Mouse (Mus musculus) bone marrow macrophage, adult 2 months (primary cell): ENCODE measurements around the gene Sbk3. TPM values are rescaled to one million over a fixed set of nuclear protein-coding genes. Genes with fewer than 3 reads are reported as not detected.

Experiments used
- H3K27ac ChIP-seq: 2 replicates; pipeline ENCODE4 v1.5.1; 2012; ENCODE audit warnings: low read depth, low read length; ENCODE audit not compliant: insufficient read depth
- H3K4me1 ChIP-seq: 2 replicates; pipeline ENCODE4 v1.6.1; 2012; ENCODE audit warnings: low read length; ENCODE audit not compliant: control insufficient read depth, insufficient read depth
- H3K4me3 ChIP-seq: 2 replicates; pipeline ENCODE4 v1.5.1; 2012; ENCODE audit warnings: mild to moderate bottlenecking, low read length, moderate library complexity; ENCODE audit not compliant: insufficient read depth
- CTCF ChIP-seq: IDR thresholded peaks from 2 replicates; pipeline ENCODE4 v1.5.1; 2012; ENCODE audit warnings: low read depth, mild to moderate bottlenecking, low read length, moderate library complexity
- POLR2A ChIP-seq: IDR thresholded peaks from 2 replicates; pipeline ENCODE4 v1.6.1; 2012; ENCODE audit warnings: mild to moderate bottlenecking, low read depth, low read length, borderline replicate concordance
- polyA plus RNA-seq: library from polyadenylated mRNA; stranded (reverse); fragments of >200 nt; gene quantifications from 2 replicates; pipeline ENCODE4 v1.2.4, GENCODE M21; 2012; ENCODE audit not compliant: missing spikeins, insufficient read depth, insufficient read length

Gene Sbk3
- polyA plus RNA-seq, 1 experiment, result not detected

- H3K4me3 ChIP-seq, result no peak overlapping the region
- H3K27ac ChIP-seq, result no peak overlapping the region
- TF ChIP-seq CTCF, result no peak
- no peak for TF ChIP-seq POLR2A
- H3K4me1 ChIP-seq, result no peaks in the 10 kb centered on the region
These were observed 33.6 kb downstream of the Sbk3 start for GRCm38 (mm10) chr7:4937392-4937791.

GRCm38 (mm10) chr7:4936832-4937231 is 34.1 kb downstream of the Sbk3 start:
- no peak overlapping the region for H3K4me3 ChIP-seq
- no peak for TF ChIP-seq CTCF
- no peak for TF ChIP-seq POLR2A

GRCm38 (mm10) chr7:4934160-4934914 is 36.6 kb downstream of the Sbk3 start:
- TF ChIP-seq POLR2A, result no peak
- TF ChIP-seq CTCF, result no peak

More at GRCm38 (mm10) chr7:4936832-4937231, 34.1 kb downstream of the Sbk3 start:
- Histone ChIP-seq H3K4me1 (no peaks in the 10 kb centered on the region), H3K27ac (no peak overlapping the region)

GRCm38 (mm10) chr7:4933103-4933502 is 37.9 kb downstream of the Sbk3 start:
- Histone ChIP-seq H3K4me3 (no peak overlapping the region), H3K27ac (no peak overlapping the region), H3K4me1 (no peaks in the 10 kb centered on the region)
- TF ChIP-seq POLR2A, result no peak
- TF ChIP-seq CTCF, result no peak

More at GRCm38 (mm10) chr7:4934160-4934914, 36.6 kb downstream of the Sbk3 start:
- H3K4me1 ChIP-seq, result no peaks in the 10 kb centered on the region
- H3K27ac ChIP-seq, result no peak overlapping the region
- no peak overlapping the region for H3K4me3 ChIP-seq

GRCm38 (mm10) chr7:4928323-4928722 is 42.6 kb downstream of the Sbk3 start:
- H3K27ac ChIP-seq, result no peak overlapping the region
- peaks cover 16% of the 10 kb centered on the region for H3K4me1 ChIP-seq
- H3K4me3 ChIP-seq, result no peak overlapping the region
- TF ChIP-seq POLR2A, result no peak
- TF ChIP-seq CTCF, result no peak

GRCm38 (mm10) chr7:4927711-4928110 is 43.3 kb downstream of the Sbk3 start:
- TF ChIP-seq CTCF (no peak), POLR2A (no peak)
- Histone ChIP-seq H3K4me3 (no peak overlapping the region), H3K27ac (no peak overlapping the region), H3K4me1 (peaks cover 16% of the 10 kb centered on the region)

GRCm38 (mm10) chr7:4926849-4927248 is 44.1 kb downstream of the Sbk3 start:
- no peak for TF ChIP-seq POLR2A
- no peak for TF ChIP-seq CTCF
- H3K4me1 ChIP-seq, result peaks cover 19% of the 10 kb centered on the region

GRCm38 (mm10) chr7:4925441-4926381 is 45.3 kb downstream of the Sbk3 start, which contains the start of gene Ssc5d:
Ssc5d (plus strand) TSS chr7:4925785.
- TF ChIP-seq POLR2A (no peak), CTCF (no peak)
- H3K4me1 ChIP-seq, result peaks cover 27% of the 10 kb centered on the region
- peak within 1 kb of the TSS; percentile 82 for H3K27ac ChIP-seq
- peak within 1 kb of the TSS; percentile 33 for H3K4me3 ChIP-seq

More at GRCm38 (mm10) chr7:4926849-4927248, 44.1 kb downstream of the Sbk3 start:
- Histone ChIP-seq H3K27ac (no peak overlapping the region), H3K4me3 (no peak overlapping the region)

GRCm38 (mm10) chr7:4924891-4925301 is 46.1 kb downstream of the Sbk3 start:
- no peak for TF ChIP-seq CTCF
- TF ChIP-seq POLR2A, result no peak
- peak overlapping the region; percentile 33 for H3K4me3 ChIP-seq
- H3K4me1 ChIP-seq, result peaks cover 27% of the 10 kb centered on the region
- H3K27ac ChIP-seq, result peak overlapping the region; percentile 82

- peaks cover 27% of the 10 kb centered on the region for H3K4me1 ChIP-seq
- peak overlapping the region; percentile 15; the same call in 1 of the 2 replicates for H3K27ac ChIP-seq
- TF ChIP-seq POLR2A (no peak), CTCF (no peak)
- no peak overlapping the region for H3K4me3 ChIP-seq
These were observed 46.5 kb downstream of the Sbk3 start for GRCm38 (mm10) chr7:4924483-4924882.
